Mouse (Mus musculus) CH12.LX (cell line): ENCODE measurements at regions not wholly inside any gene's neighbourhood (a gene's known extent, or its start where the extent isn't known, plus 50 kb on each side); places are given as distances from the start of the nearest gene placed in this dataset.

Source experiments
- DNase-seq: peaks from one replicate; pipeline ENCODE4 v3.0.0-alpha.2; 2013; ENCODE audit errors: extremely low read depth
- H3K27ac ChIP-seq: 2 replicates; pipeline ENCODE4 v1.5.1; 2012; ENCODE audit warnings: low read depth, mild to moderate bottlenecking, control low read depth, moderate library complexity; ENCODE audit not compliant: insufficient read depth
- H3K27me3 ChIP-seq: replicated peaks from 2 replicates; pipeline ENCODE3; 2012; ENCODE audit warnings: inconsistent platforms
- H3K36me3 ChIP-seq, 2 experiments: replicated peaks in 1 of 2; 2 replicates each; pipeline versions ENCODE3 to v1.6.1; 2012; ENCODE audit warnings: inconsistent platforms in 1 of 2, low read length in 1 of 2, mild to moderate bottlenecking in 1 of 2, mixed read lengths in 1 of 2, moderate library complexity in 1 of 2; ENCODE audit not compliant: control insufficient read depth in 1 of 2, insufficient read depth in 1 of 2
- H3K4me1 ChIP-seq, 2 experiments: 2 replicates each; pipeline ENCODE4 v1.6.1; 2012; ENCODE audit warnings: inconsistent platforms in 1 of 2, moderate library complexity in 1 of 2; ENCODE audit not compliant: insufficient read depth in 2 of 2, control insufficient read depth in 1 of 2
- H3K4me2 ChIP-seq: 2 replicates; pipeline ENCODE4 v1.6.1; 2012; ENCODE audit warnings: low read depth, mild to moderate bottlenecking, control low read depth; ENCODE audit not compliant: poor library complexity, insufficient read depth, severe bottlenecking
- H3K4me3 ChIP-seq, 3 experiments: fragments of 150-350 bp in 1 of 3; sonication (generic) in 1 of 3; replicated peaks in 1 of 3; 2 replicates each; pipeline versions ENCODE3 to v1.5.1; 2011 to 2012; ENCODE audit warnings: low read depth in 2 of 3, low read length in 2 of 3, mild to moderate bottlenecking in 2 of 3, moderate library complexity in 2 of 3, control low read depth in 1 of 3, improper control_type of control experiment in 1 of 3, inconsistent platforms in 1 of 3, mixed read lengths in 1 of 3; ENCODE audit not compliant: poor library complexity in 1 of 3
- H3K79me2 ChIP-seq: replicated peaks from 2 replicates; pipeline ENCODE4 v1.6.1; 2012; ENCODE audit warnings: mild to moderate bottlenecking, moderate library complexity; ENCODE audit not compliant: control insufficient read depth, poor library complexity, insufficient read depth, severe bottlenecking; ENCODE audit errors: extremely low read depth
- H3K9ac ChIP-seq: 2 replicates; pipeline ENCODE4 v1.6.1; 2012; ENCODE audit warnings: low read depth, mild to moderate bottlenecking, control low read depth, moderate library complexity; ENCODE audit not compliant: insufficient read depth
- H3K9me3 ChIP-seq: replicated peaks from 2 replicates; pipeline ENCODE3; 2012; ENCODE audit warnings: low read length, inconsistent platforms, mixed read lengths
- BHLHE40 ChIP-seq: IDR thresholded peaks from 2 replicates; pipeline ENCODE4 v1.6.1; 2011; ENCODE audit warnings: mild to moderate bottlenecking, low read depth, low read length, improper control_type of control experiment
- CHD1 ChIP-seq: IDR thresholded peaks from 2 replicates; pipeline ENCODE4 v1.6.1; 2012; ENCODE audit warnings: low read depth, low read length, improper control_type of control experiment, inconsistent platforms
- CHD2 ChIP-seq: IDR thresholded peaks from 2 replicates; pipeline ENCODE4 v1.6.1; 2011; ENCODE audit warnings: low read length, improper control_type of control experiment
- CTCF ChIP-seq, 2 experiments: IDR thresholded peaks in 1 of 2; conservative IDR thresholded peaks in 1 of 2; 2 replicates each; pipeline ENCODE4 v1.5.1; 2011 to 2012; ENCODE audit warnings: low read depth in 2 of 2, low read length in 2 of 2, improper control_type of control experiment in 1 of 2, inconsistent platforms in 1 of 2, mild to moderate bottlenecking in 1 of 2, moderate library complexity in 1 of 2
- E2F4 ChIP-seq: IDR thresholded peaks from 2 replicates; pipeline ENCODE4 v1.6.1; 2011; ENCODE audit warnings: low read depth, low read length, improper control_type of control experiment; ENCODE audit not compliant: insufficient replicate concordance
- EP300 ChIP-seq: IDR thresholded peaks from 2 replicates; pipeline ENCODE4 v1.6.1; 2011; ENCODE audit warnings: low read length, improper control_type of control experiment
- ETS1 ChIP-seq: conservative IDR thresholded peaks from 2 replicates; pipeline ENCODE4 v1.6.1; 2012; ENCODE audit warnings: low read depth, mild to moderate bottlenecking, inconsistent platforms, low read length, improper control_type of control experiment, moderate library complexity
- GABPA ChIP-seq: IDR thresholded peaks from 2 replicates; pipeline ENCODE4 v1.6.1; 2012; ENCODE audit warnings: low read depth, low read length, improper control_type of control experiment, inconsistent platforms; ENCODE audit not compliant: insufficient replicate concordance
- IRF4 ChIP-seq: IDR thresholded peaks from 2 replicates; pipeline ENCODE4 v1.6.1; 2014; ENCODE audit warnings: low read depth, mild to moderate bottlenecking, inconsistent platforms, low read length, improper control_type of control experiment
- JUN ChIP-seq: IDR thresholded peaks from 2 replicates; pipeline ENCODE4 v1.6.1; 2011; ENCODE audit warnings: low read depth, mild to moderate bottlenecking, low read length, improper control_type of control experiment, moderate library complexity; ENCODE audit not compliant: insufficient read depth
- JUND ChIP-seq: conservative IDR thresholded peaks from 2 replicates; pipeline ENCODE4 v1.6.1; 2011; ENCODE audit warnings: low read depth, low read length, improper control_type of control experiment
- KAT2A ChIP-seq: IDR thresholded peaks from 2 replicates; pipeline ENCODE4 v1.6.1; 2012; ENCODE audit warnings: low read length, improper control_type of control experiment, inconsistent platforms; ENCODE audit not compliant: insufficient replicate concordance
- MAFK ChIP-seq: IDR thresholded peaks from 2 replicates; pipeline ENCODE4 v1.6.1; 2011; ENCODE audit warnings: low read length, improper control_type of control experiment; ENCODE audit not compliant: insufficient replicate concordance
- MAZ ChIP-seq: IDR thresholded peaks from 2 replicates; pipeline ENCODE4 v1.6.1; 2012; ENCODE audit warnings: low read depth, mild to moderate bottlenecking, inconsistent platforms, low read length, improper control_type of control experiment, moderate library complexity
- MEF2A ChIP-seq: IDR thresholded peaks from 2 replicates; pipeline ENCODE4 v1.6.1; 2014; ENCODE audit warnings: low read depth, mild to moderate bottlenecking, inconsistent platforms, low read length, improper control_type of control experiment, borderline replicate concordance
- MXI1 ChIP-seq: IDR thresholded peaks from 2 replicates; pipeline ENCODE4 v1.6.1; 2011; ENCODE audit warnings: mild to moderate bottlenecking, low read depth, low read length, improper control_type of control experiment
- MYC ChIP-seq: IDR thresholded peaks from 2 replicates; pipeline ENCODE4 v1.6.1; 2011; ENCODE audit warnings: low read depth, mild to moderate bottlenecking, improper control_type of control experiment, low read length
- NELFE ChIP-seq: IDR thresholded peaks from 2 replicates; pipeline ENCODE4 v1.6.1; 2011; ENCODE audit warnings: low read depth, low read length, improper control_type of control experiment
- RAD21 ChIP-seq: IDR thresholded peaks from 2 replicates; pipeline ENCODE4 v1.6.1; 2011; ENCODE audit warnings: low read depth, mild to moderate bottlenecking, low read length, improper control_type of control experiment, moderate library complexity
- RCOR1 ChIP-seq: conservative IDR thresholded peaks from 2 replicates; pipeline ENCODE4 v1.6.1; 2012; ENCODE audit warnings: low read depth, mild to moderate bottlenecking, inconsistent platforms, low read length, improper control_type of control experiment
- SMC3 ChIP-seq: IDR thresholded peaks from 2 replicates; pipeline ENCODE4 v1.6.1; 2011; ENCODE audit warnings: low read depth, low read length, improper control_type of control experiment
- TBP ChIP-seq: conservative IDR thresholded peaks from 2 replicates; pipeline ENCODE4 v1.6.1; 2011; ENCODE audit warnings: low read depth, low read length, improper control_type of control experiment
- TCF12 ChIP-seq: IDR thresholded peaks from 2 replicates; pipeline ENCODE4 v1.6.1; 2014; ENCODE audit warnings: low read depth, mild to moderate bottlenecking, inconsistent platforms, low read length, improper control_type of control experiment
- UBTF ChIP-seq: IDR thresholded peaks from 2 replicates; pipeline ENCODE4 v1.6.1; 2012; ENCODE audit warnings: low read depth, mild to moderate bottlenecking, inconsistent platforms, low read length, improper control_type of control experiment, moderate library complexity
- USF1 ChIP-seq: IDR thresholded peaks from 2 replicates; pipeline ENCODE4 v1.6.1; 2014; ENCODE audit warnings: low read depth, mild to moderate bottlenecking, inconsistent platforms, low read length, improper control_type of control experiment
- USF2 ChIP-seq: conservative IDR thresholded peaks from 2 replicates; pipeline ENCODE4 v1.6.1; 2011; ENCODE audit warnings: low read depth, low read length, improper control_type of control experiment
- ZC3H11A ChIP-seq: IDR thresholded peaks from 2 replicates; pipeline ENCODE4 v1.6.1; 2012; ENCODE audit warnings: low read depth, mild to moderate bottlenecking, inconsistent platforms, low read length, improper control_type of control experiment
- ZKSCAN1 ChIP-seq: IDR thresholded peaks from 2 replicates; pipeline ENCODE4 v1.6.1; 2012; ENCODE audit warnings: low read depth, inconsistent platforms, low read length, improper control_type of control experiment, borderline replicate concordance
- ZMIZ1 ChIP-seq: IDR thresholded peaks from 2 replicates; pipeline ENCODE4 v1.6.1; 2012; ENCODE audit warnings: low read depth, mild to moderate bottlenecking, inconsistent platforms, low read length, improper control_type of control experiment
- ZNF384 ChIP-seq: IDR thresholded peaks from 2 replicates; pipeline ENCODE4 v1.6.1; 2012; ENCODE audit warnings: low read depth, low read length, improper control_type of control experiment, inconsistent platforms
- dilution Hi-C: fragments of 300-500 bp; cut with MboI; formaldehyde crosslinking; loops from 2 replicates; pipeline ENCODE4 v1.14.3; 2020; ENCODE audit warnings: low sequenced_read_pairs; ENCODE audit not compliant: extremely low pct_unique_long_range_greater_than_20kb, extremely low pct_ligation_motif_present
- in situ Hi-C: fragments of 300-500 bp; cut with MboI; formaldehyde crosslinking; loops from 3 replicates; pipeline ENCODE4 v1.14.3; 2019; ENCODE audit warnings: low sequenced_read_pairs, low pct_ligation_motif_present, low pct_unique_long_range_greater_than_20kb, mixed read lengths

GRCm38 (mm10) chr5:52920251-52920650 lies 86.4 kb downstream of the Anapc4 start:
- no peak for DNase-seq
- dilution Hi-C loops, result no loop called here
- H3K4me2 ChIP-seq, result no peak overlapping the region

DNA sequence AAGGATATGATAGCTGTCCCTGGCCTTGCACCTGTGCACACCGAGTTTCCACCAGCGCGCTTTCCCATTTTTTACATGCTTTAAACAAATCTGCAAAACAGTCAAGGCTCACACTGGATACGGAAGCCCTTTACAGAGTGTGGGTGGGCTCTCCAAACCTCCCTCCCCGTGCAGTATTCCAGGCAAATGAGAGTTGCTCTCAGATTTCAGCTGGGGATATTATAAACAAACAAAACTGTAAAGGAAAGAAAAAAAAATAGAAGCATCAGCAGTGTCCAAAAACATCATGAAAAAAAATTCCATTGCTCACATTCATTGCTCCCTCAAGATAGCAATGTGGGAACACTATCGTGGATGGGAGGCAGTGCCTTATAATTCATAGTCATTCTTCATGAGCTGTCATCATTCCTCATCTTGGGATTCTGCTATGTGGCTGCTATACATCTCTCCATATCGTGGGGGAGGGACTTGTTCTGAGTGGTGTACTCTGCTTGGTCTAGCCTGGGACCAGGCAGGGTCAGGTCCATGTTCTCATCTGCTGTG lies 87.0 kb downstream of the Anapc4 start:
- Histone ChIP-seq H3K4me1 (no peaks in the 10 kb centered on the region), H3K36me3 (no peaks in the 10 kb centered on the region), H3K27me3 (no peaks in the 10 kb centered on the region), H3K4me2 (no peak overlapping the region), H3K9me3 (no peaks in the 10 kb centered on the region), H3K27ac (no peak overlapping the region), H3K4me3 (no peak overlapping the region), H3K9ac (no peak overlapping the region), H3K79me2 (no peaks in the 10 kb centered on the region)
- in situ Hi-C loops, result no loop called here
- DNase-seq, result no peak
- TF ChIP-seq MXI1 (no peak), RAD21 (no peak), ZC3H11A (no peak), IRF4 (no peak), RCOR1 (no peak), TCF12 (no peak), ZNF384 (no peak), KAT2A (no peak), UBTF (no peak), MEF2A (no peak), USF2 (no peak), ZKSCAN1 (no peak), CHD1 (no peak), NELFE (no peak), ETS1 (no peak), ZMIZ1 (no peak), BHLHE40 (no peak), GABPA (no peak), CTCF (conservative IDR thresholded peaks at IDR 0.05 in 1 of 2, IDR thresholded peaks at IDR 0.05 in 1 of 2; ENCODE audit: low read depth in 2 of 2, low read length in 2 of 2) (no peak)
- dilution Hi-C loops, result no loop called here

More at GRCm38 (mm10) chr5:52920251-52920650, 86.4 kb downstream of the Anapc4 start:
- H3K4me3 ChIP-seq, result no peak overlapping the region
- H3K4me1 ChIP-seq, result no peaks in the 10 kb centered on the region
- H3K36me3 ChIP-seq, result no peaks in the 10 kb centered on the region
- in situ Hi-C loops, result no loop called here
- no peaks in the 10 kb centered on the region for H3K79me2 ChIP-seq
- H3K27me3 ChIP-seq, result no peaks in the 10 kb centered on the region
- no peak for TF ChIP-seq MYC
- no peak for TF ChIP-seq USF1
- TF ChIP-seq EP300, result no peak
- no peak for TF ChIP-seq TBP
- TF ChIP-seq MAZ, result no peak
- TF ChIP-seq BHLHE40, result no peak
- no peak for TF ChIP-seq CHD1
- no peak for TF ChIP-seq SMC3
- no peak for TF ChIP-seq JUND
- TF ChIP-seq CHD2, result no peak
- TF ChIP-seq IRF4, result no peak
- no peak for TF ChIP-seq MAFK
- no peak for TF ChIP-seq RCOR1
- no peak for TF ChIP-seq RAD21
- TF ChIP-seq JUN, result no peak
- TF ChIP-seq MEF2A, result no peak
- TF ChIP-seq E2F4, result no peak
- no peak for TF ChIP-seq MXI1
- TF ChIP-seq USF2, result no peak
- TF ChIP-seq ZC3H11A, result no peak
- no peak overlapping the region for H3K27ac ChIP-seq
- H3K9ac ChIP-seq, result no peak overlapping the region
- no peaks in the 10 kb centered on the region for H3K9me3 ChIP-seq
